Mouse (Mus musculus) kidney, postnatal 10 days (tissue): ENCODE data around the gene Gm32687.
"Not testable (repeated sequence)": the region's sequence is repeated elsewhere in the genome, so short reads cannot be mapped to it uniquely, and the experiment has no call there.

Source experiments
- DNase-seq: peaks from one replicate; pipeline ENCODE4 v3.0.0; 2021; ENCODE audit warnings: mixed read lengths

Gene Gm32687

GRCm38 (mm10) chr10:81863409-81864407, at the start of gene Gm32687:
Gene Gm32687 (plus strand): TSS chr10:81863934.
- DNase-seq, result not testable (repeated sequence)

- not testable (repeated sequence) for DNase-seq
Measured at GRCm38 (mm10) chr10:81846219-81846618, 17.5 kb upstream of the Gm32687 start.

GRCm38 (mm10) chr10:81929842-81930743, 66.4 kb downstream of the Gm32687 start, which contains the start of gene Zfp781:
Gene Zfp781 (minus strand): TSS chr10:81930480.
- DNase-seq, result not testable (repeated sequence)
